Mouse (Mus musculus): Measurements from ENCODE around the gene Tap2.
"Not testable (repeated sequence)": the region's sequence is repeated elsewhere in the genome, so short reads cannot be mapped to it uniquely, and the experiment has no call there.

Tap2 gene

DNA sequence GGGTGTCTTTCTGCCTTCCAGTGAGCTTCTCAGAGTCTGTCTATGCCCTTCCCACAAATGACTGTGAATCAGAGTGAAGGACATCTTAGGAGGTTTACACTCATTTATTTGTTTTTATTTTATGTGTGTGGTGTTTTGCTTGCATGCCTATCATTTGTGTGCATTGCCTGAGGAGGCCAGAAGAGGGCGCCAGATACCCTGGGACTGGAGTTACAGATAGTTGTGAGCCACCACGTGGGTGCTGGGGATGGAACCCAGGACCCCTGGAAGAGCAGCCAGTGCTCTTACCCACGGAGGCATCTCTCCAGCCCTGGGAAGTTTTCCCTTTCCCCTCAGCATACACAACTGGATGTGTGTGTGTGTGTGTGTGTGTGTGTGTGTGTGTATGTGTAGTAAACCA, 6.4 kb downstream of the Tap2 start:
- in situ Hi-C loops (cut with MboI; ENCODE audit: unreplicated experiment in 2 of 2) = loop anchor here in 1 of 2 experiments (5.0 kb wide), 1 partner anchor 32 kb away; no protein-coding TSS in a partner anchor

DNA sequence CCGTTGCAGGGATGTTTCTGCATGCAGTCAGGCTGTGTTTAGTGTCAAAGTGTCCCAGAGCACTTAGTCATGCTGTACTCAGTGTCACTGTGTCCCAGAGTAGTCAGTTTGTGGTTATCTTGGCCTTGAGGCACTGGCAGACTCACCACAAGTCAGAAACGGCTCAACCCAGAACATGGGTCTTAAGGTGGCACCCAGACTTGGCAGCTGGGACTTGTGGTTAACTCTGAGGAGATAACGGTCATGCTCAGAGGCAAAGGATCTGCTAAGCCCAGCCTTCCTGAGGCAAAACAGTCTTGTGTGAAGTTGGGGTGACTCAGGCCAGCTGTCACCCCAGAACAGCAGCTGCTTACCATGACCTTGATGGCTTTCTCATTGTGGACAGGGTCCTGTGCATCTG, 7.3 kb downstream of the Tap2 start:
- in situ Hi-C loops (cut with MboI; ENCODE audit: unreplicated experiment in 2 of 2) = loop anchor here in 1 of 2 experiments (5.0 kb wide), 1 partner anchor 33 kb away; no protein-coding TSS in a partner anchor

GRCm38 (mm10) chr17:34211746-34212365, 8.5 kb downstream of the Tap2 start:
- in situ Hi-C loops (cut with MboI; ENCODE audit: unreplicated experiment in 2 of 2) = loop anchor here in 1 of 2 experiments (5.0 kb wide), 1 partner anchor 35 kb away; no protein-coding TSS in a partner anchor

DNA sequence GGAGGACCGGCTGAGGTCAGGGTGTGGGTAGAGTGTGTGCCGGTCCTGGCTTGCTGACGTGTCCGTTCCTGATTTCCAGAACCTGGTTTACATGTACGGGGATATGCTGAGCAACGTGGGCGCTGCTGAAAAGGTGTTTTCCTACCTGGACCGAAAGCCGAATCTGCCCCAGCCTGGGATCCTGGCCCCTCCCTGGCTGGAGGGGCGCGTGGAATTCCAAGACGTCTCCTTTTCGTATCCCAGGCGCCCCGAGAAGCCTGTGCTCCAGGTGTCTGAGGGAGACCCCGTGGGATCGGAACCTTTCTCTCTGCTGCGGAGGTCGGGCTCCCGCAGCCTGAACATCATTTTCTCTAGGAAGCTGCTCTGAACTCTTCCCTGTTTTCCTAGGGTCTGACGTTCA, 10.6 kb downstream of the Tap2 start:
- in situ Hi-C loops (cut with MboI; ENCODE audit: unreplicated experiment in 2 of 2) = loop anchor here in 1 of 2 experiments (5.0 kb wide), 1 partner anchor 37 kb away; no protein-coding TSS in a partner anchor

DNA sequence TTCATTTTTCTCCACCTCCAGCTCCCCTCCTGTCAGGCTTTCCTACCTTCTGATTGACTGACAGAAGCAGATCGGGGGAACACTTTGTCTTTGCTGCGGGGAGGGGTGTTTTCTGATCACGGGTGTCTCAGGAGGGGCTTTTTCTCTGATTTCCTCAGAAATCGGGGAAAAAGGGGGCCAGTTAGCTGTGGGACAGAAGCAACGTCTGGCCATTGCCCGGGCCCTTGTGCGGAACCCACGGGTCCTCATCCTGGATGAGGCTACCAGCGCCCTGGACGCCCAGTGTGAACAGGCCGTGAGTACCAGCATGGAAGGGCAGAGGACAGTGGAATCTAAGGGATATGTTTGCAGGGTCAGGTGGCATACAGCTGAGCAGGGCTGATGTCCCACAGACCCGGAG, 11.8 kb downstream of the Tap2 start:
- in situ Hi-C loops (cut with MboI; ENCODE audit: unreplicated experiment in 2 of 2) = no loop called here

DNA sequence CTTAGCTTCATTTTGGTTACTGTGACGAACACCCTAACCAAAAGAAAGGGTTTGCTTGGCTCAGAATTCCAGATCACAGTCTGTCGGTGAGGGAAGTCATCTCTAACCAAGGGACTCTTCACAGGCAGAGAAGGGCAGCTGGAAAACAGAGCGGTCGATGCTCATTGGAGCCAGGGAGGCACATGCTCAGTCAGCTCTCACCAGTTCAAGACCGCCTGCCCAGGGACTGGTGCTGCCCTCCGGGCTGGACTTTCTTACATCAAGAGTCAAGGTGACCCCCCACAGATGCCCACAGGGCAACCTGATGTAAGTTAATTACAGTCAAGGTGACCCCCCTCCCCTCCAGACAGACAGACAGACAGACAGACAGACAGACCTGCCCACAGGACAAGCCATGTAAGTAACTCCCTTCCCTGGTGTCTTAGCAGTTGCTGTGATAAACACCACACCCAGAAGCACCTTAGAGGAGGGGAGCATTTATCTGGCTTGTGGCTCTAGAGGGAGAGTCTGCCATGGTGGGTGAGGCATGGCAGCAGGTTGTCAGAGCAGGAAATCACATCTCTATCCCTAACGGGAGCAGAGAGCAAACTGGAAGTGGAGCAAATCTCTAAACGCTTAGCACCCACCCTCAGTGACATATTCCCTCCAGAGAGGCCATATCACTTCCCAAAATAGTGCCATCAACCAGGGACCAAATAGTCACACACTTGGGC, 14.0 kb downstream of the Tap2 start:
- in situ Hi-C loops (cut with MboI; ENCODE audit: unreplicated experiment in 2 of 2) = no loop called here

DNA sequence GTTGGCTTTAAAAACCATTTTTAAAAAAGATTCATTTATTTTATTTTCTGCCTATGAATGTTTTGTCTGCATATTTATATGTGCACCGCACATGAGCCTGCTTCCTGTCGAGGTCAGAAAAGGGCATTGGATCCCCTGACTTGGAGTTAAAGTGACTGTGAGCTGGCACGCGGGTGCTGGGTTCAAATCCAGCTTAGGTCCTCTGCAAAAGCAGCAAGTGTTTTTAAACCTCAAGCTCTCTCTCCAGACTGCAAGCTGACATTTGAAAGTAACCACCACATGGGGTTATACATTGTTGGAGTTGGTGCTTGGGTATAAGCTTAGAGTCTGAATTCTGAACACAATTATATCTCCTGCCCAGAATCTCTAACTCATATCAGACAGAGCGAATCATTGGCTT, 14.7 kb downstream of the Tap2 start:
- in situ Hi-C loops (cut with MboI; ENCODE audit: unreplicated experiment in 2 of 2) = no loop called here

- in situ Hi-C loops (cut with MboI; ENCODE audit: unreplicated experiment in 2 of 2) = no loop called here
Measured at GRCm38 (mm10) chr17:34218675-34219074, 15.3 kb downstream of the Tap2 start.

DNA sequence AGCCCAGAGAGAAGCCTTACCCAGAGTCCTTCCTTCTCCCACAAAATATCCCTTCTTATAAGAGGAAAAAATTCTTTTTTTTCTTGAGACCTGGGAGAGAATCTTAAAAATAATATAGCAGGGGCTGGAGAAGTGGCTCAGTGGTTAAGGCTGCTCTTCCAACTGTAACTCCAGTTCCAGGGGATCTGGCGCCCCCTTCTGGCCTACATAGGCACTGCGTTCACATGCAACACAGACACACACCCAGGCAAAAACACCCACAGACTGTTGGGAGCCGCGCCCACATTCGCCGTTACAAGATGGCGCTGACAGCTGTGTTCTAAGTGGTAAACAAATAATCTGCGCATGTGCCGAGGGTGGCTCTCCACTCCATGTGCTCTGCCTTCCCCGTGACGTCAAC, 15.8 kb downstream of the Tap2 start:
- in situ Hi-C loops (cut with MboI; ENCODE audit: unreplicated experiment in 2 of 2) = not testable (repeated sequence)

GRCm38 (mm10) chr17:34219801-34220200, 16.5 kb downstream of the Tap2 start:
- in situ Hi-C loops (cut with MboI; ENCODE audit: unreplicated experiment in 2 of 2) = not testable (repeated sequence)

DNA sequence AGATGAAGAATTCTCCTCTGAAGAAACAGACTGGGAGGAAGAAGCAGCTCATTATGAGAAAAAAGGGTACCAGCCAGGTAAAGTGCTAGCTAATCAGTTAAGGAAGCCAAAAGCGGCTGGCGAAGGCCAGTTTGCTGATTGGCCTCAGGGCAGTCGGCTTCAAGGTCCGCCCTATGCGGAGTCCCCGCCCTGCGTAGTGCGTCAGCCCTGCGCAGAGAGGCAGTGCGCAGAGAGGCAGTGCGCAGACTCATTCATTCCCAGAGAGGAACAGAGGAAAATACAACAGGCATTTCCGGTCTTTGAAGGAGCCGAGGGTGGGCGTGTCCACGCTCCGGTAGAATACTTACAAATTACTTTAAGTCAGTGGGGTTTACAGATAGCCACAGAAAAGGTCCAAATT, 17.1 kb downstream of the Tap2 start:
- in situ Hi-C loops (cut with MboI; ENCODE audit: unreplicated experiment in 2 of 2) = not testable (repeated sequence)

GRCm38 (mm10) chr17:34224816-34225215, 21.5 kb downstream of the Tap2 start:
- in situ Hi-C loops (cut with MboI; ENCODE audit: unreplicated experiment in 2 of 2) = no loop called here

GRCm38 (mm10) chr17:34225426-34225825, 22.1 kb downstream of the Tap2 start:
- in situ Hi-C loops (cut with MboI; ENCODE audit: unreplicated experiment in 2 of 2) = no loop called here

DNA sequence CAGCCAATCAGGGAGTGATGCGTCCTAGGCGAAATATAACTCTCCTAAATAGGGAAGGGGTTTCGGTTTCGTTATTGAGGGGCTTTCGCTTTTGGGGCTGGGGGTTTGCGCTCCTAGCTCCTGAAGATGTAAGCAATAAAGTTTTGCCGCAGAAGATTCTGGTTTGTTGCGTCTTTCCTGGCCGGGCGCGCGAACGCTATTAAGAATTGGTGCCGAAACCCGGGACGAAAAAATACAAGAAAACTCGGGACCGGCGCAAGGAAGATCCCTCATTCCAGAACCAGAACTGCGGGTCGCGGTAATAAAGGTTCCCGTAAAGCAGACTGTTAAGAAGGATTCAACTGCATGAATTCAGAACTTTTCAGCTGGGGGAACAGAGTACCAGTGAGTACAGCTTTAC, 22.6 kb downstream of the Tap2 start:
- in situ Hi-C loops (cut with MboI; ENCODE audit: unreplicated experiment in 2 of 2) = not testable (repeated sequence)

DNA sequence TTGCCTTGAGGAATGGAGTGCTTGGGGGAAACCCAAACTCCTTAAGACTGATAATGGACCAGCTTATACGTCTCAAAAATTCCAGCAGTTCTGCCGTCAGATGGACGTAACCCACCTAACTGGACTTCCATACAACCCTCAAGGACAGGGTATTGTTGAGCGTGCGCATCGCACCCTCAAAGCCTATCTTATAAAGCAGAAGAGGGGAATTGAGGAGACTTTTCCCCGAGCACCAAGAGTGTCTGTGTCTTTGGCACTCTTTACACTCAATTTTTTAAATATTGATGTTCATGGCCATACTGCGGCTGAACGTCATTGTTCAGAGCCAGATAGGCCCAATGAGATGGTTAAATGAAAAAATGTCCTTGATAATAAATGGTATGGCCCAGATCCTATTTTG, 27.6 kb downstream of the Tap2 start:
- in situ Hi-C loops (cut with MboI; ENCODE audit: unreplicated experiment in 2 of 2) = loop anchor here in 1 of 2 experiments (10.0 kb wide), 1 partner anchor 156 kb away; no protein-coding TSS in a partner anchor

DNA sequence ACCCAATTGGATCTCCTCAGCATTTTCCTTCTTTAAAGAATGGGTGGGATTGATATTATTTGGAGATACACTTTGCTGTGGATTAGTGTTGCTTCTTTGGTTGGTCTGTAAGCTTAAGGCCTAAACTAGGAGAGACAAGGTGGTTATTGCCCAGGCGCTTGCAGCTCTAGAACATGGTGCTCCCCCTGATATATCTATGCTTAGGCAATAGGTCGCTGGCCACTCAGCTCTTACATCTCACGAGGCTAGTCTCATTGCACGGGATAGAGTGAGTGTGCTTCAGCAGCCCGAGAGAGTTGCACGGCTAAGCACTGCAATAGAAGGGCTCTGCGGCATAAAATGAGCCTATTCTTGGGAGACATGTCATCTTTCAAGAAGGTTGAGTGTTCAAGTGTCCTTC, 28.7 kb downstream of the Tap2 start:
- in situ Hi-C loops (cut with MboI; ENCODE audit: unreplicated experiment in 2 of 2) = loop anchor here in 1 of 2 experiments (10.0 kb wide), 1 partner anchor 157 kb away; no protein-coding TSS in a partner anchor

DNA sequence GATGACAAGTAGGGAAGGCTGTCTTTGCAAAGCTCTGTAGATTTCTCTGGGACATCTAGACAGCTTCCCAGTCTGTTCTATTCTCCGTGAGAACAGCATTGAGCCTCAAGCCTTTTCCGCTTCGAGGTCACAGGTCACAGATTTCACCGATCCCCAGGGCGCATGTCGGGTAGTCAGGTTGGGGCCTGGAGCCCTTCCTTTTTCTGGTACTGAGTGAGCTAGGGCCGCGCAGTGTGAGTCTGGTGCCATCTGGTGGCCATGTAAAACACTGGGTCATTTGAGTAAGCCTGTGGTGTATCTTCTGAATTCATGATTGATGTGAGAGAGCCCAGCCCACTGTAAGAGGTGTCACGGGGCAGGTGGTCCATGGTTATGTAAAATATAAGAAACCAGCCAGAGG, 31.6 kb downstream of the Tap2 start:
- in situ Hi-C loops (cut with MboI; ENCODE audit: unreplicated experiment in 2 of 2) = loop anchor here (5.0 to 10.0 kb wide), 3 partner anchors 63 to 160 kb away; no protein-coding TSS in a partner anchor

DNA sequence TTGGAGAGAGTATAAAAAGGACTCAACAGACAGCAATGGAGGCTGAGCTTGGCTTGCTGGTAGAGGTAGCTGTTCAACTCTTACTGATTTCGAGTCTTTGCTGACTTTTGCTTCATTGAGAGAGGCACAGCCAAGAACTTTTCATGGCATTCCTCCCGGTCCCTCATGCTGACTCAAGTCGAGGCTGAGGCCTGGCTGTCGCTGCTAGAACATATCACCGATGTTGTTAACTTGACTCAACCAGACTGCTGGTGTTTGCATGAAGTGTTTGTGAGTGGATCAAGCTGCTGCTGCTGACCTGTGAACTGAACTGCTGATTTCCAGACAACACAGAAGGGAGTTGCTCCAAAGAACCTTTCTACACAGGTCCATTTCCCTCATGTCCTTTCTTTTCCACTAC, 33.4 kb downstream of the Tap2 start:
- in situ Hi-C loops (cut with MboI; ENCODE audit: unreplicated experiment in 2 of 2) = loop anchor here (5.0 to 10.0 kb wide), 3 partner anchors 64 to 162 kb away; no protein-coding TSS in a partner anchor

DNA sequence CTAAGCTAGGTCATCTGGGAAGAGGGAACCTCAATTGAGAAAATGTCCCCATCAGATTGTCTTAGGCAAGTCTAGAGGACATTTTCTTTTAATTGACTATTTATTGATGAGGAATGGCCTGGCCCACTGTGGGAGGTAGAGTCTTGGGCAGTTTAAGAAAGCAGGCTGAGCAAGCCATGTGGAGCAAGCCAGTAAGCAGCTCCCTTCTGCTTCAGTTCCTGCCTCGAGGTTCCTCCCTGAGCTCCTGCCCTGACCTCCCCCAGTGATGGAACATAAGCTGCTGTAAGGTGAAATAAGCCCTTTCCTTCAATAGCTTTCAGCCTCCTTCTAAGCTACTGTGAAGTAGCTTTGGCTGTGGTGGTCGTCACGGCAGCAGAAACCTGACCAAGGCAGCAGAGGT, 34.4 kb downstream of the Tap2 start:
- in situ Hi-C loops (cut with MboI; ENCODE audit: unreplicated experiment in 2 of 2) = loop anchor here (5.0 to 10.0 kb wide), 3 partner anchors 65 to 163 kb away; no protein-coding TSS in a partner anchor

GRCm38 (mm10) chr17:34238706-34239105, 35.4 kb downstream of the Tap2 start, which contains the start of gene H2-Ob:
TSS of gene H2-Ob (plus strand) at chr17:34238903.
- in situ Hi-C loops (cut with MboI; ENCODE audit: unreplicated experiment in 2 of 2) = loop anchor here (5.0 to 10.0 kb wide), 3 partner anchors 66 to 164 kb away; no protein-coding TSS in a partner anchor

DNA sequence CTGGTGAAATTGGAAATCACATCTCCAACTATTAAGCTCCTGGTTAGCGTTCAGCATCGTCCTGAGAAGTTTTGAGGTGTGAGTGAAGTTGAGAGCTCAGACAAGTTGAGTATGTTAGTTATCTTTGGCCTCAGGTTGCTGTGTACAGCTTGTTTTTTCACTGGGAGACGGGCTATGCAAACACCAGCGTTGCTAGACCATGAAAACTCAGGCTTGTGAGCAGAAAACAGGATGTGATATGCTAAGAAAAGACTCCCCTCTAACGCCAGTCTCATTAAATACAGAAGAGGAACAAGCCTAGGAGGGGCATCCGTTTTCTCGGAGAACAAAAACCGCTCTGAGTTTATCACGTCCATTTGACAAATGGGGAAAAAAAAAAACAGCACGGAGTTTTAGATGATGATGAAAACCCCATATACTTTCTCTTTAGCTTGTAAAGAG, 36.3 kb downstream of the Tap2 start:
- in situ Hi-C loops (cut with MboI; ENCODE audit: unreplicated experiment in 2 of 2) = loop anchor here (5.0 to 10.0 kb wide), 5 partner anchors 67 to 175 kb away; no protein-coding TSS in a partner anchor
